Mouse (Mus musculus): Measurements from ENCODE around the gene Skint3.
"Not testable (repeated sequence)": the region's sequence is repeated elsewhere in the genome, so short reads cannot be mapped to it uniquely, and the experiment has no call there.

Gene Skint3

GRCm38 (mm10) chr4:112231945-112232344 is at the start of gene Skint3:
Gene Skint3, plus strand, starts transcription at chr4:112232245.
- DNase-seq (ENCODE audit: low spot score), result no peak

GRCm38 (mm10) chr4:112243416-112243815 is 11.4 kb downstream of the Skint3 start:
- DNase-seq (ENCODE audit: low spot score), result peak; percentile 2

GRCm38 (mm10) chr4:112243951-112244350 is 11.9 kb downstream of the Skint3 start:
- no peak for DNase-seq (ENCODE audit: low spot score)

- DNase-seq (ENCODE audit: low spot score), result no peak
These were observed 24.0 kb downstream of the Skint3 start for GRCm38 (mm10) chr4:112256022-112256421.

- no peak for DNase-seq (ENCODE audit: low spot score)
These were observed 55.3 kb downstream of the Skint3 start for GRCm38 (mm10) chr4:112287178-112287974.

- no peak for DNase-seq (ENCODE audit: low spot score)
These were observed 56.4 kb downstream of the Skint3 start for GRCm38 (mm10) chr4:112288396-112288795.

GRCm38 (mm10) chr4:112302305-112302704 is 70.3 kb downstream of the Skint3 start:
- no peak for DNase-seq (ENCODE audit: low spot score)

GRCm38 (mm10) chr4:112302855-112303509 is 70.9 kb downstream of the Skint3 start:
- DNase-seq (ENCODE audit: low spot score), result no peak

- not testable (repeated sequence) for DNase-seq (ENCODE audit: low spot score)
These were observed 117.1 kb downstream of the Skint3 start for GRCm38 (mm10) chr4:112349111-112349510.

All from layer of hippocampus, adult 11-12 months (tissue).